Mouse (Mus musculus): ENCODE results near the gene 4930507D05Rik.

4930507D05Rik gene

GRCm38 (mm10) chr10:62449364-62450279 lies at the start of gene 4930507D05Rik, which contains the start of gene Supv3l1:
4930507D05Rik (plus strand) TSS chr10:62449489.
Supv3l1 (minus strand) TSS chr10:62449738.
- CTCF ChIA-PET, result interaction anchor here in 2 of 4 experiments (0.6 to 1.2 kb wide), 4 partner anchors 37 to 189 kb away, joined by 3 to 9 read pairs (median 6); partner anchors contain the start of gene Vps26a (in 1 of the 2)
- POLR2A ChIA-PET, result interaction anchor here in 3 of 4 experiments (0.6 to 9.3 kb wide), 52 partner anchors 9 to 531 kb away, joined by 3 to 169 read pairs (median 5); partner anchors contain the start of genes Vps26a (in 3 of the 3), Ccar1 (in 1 of the 3), Ddx50 (in 1 of the 3) and Hkdc1 (in 1 of the 3)

- CTCF ChIA-PET, result interaction anchor here in 3 of 4 experiments (0.6 to 2.0 kb wide), 3 partner anchors 140 to 269 kb away, joined by 3 to 5 read pairs (median 3); partner anchors contain the start of gene Neurog3 (in 1 of the 3)
- POLR2A ChIA-PET, result interaction anchor here in 2 of 4 experiments (0.5 to 1.1 kb wide), 3 partner anchors 25 to 85 kb away, joined by 3 read pairs; partner anchors contain the start of gene Supv3l1 (in 1 of the 2)
Measured at GRCm38 (mm10) chr10:62401641-62402111, 47.6 kb upstream of the 4930507D05Rik start.

GRCm38 (mm10) chr10:62404901-62405300 lies 44.4 kb upstream of the 4930507D05Rik start:
- CTCF ChIA-PET, result interaction anchor here in 2 of 4 experiments (1.2 to 1.7 kb wide), 2 partner anchors 24 to 144 kb away, joined by 3 to 6 read pairs; no protein-coding TSS in a partner anchor
- POLR2A ChIA-PET, result interaction anchor here in 3 of 4 experiments (0.6 to 2.1 kb wide), 9 partner anchors 21 to 598 kb away, joined by 3 to 6 read pairs (median 3); no protein-coding TSS in a partner anchor

- ChIA-PET CTCF (interaction anchor here (0.5 to 2.0 kb wide), 29 partner anchors 11 to 1584 kb away, joined by 3 to 17 read pairs (median 3); partner anchors contain the start of gene Hkdc1 (in 1 of the 4)), POLR2A (interaction anchor here in 2 of 4 experiments (0.6 to 1.5 kb wide), 3 partner anchors 18 to 128 kb away, joined by 3 to 4 read pairs (median 3); no protein-coding TSS in a partner anchor)
Measured at GRCm38 (mm10) chr10:62410943-62411342, 38.3 kb upstream of the 4930507D05Rik start.

GRCm38 (mm10) chr10:62411431-62412410 lies 37.6 kb upstream of the 4930507D05Rik start:
- CTCF ChIA-PET, result interaction anchor here in 3 of 4 experiments (0.6 to 2.0 kb wide), 16 partner anchors 13 to 251 kb away, joined by 3 to 17 read pairs (median 4); no protein-coding TSS in a partner anchor

GRCm38 (mm10) chr10:62412906-62413605 lies 36.2 kb upstream of the 4930507D05Rik start:
- CTCF ChIA-PET, result interaction anchor here (0.5 to 1.1 kb wide), 7 partner anchors 87 to 1017 kb away, joined by 3 to 9 read pairs (median 4); no protein-coding TSS in a partner anchor
- POLR2A ChIA-PET, result interaction anchor here in 2 of 4 experiments (0.6 to 1.5 kb wide), 5 partner anchors 14 to 1686 kb away, joined by 3 to 6 read pairs (median 3); partner anchors contain the start of genes 4930507D05Rik (in 1 of the 2) and Supv3l1 (in 1 of the 2)

More at GRCm38 (mm10) chr10:62411431-62412410, 37.6 kb upstream of the 4930507D05Rik start:
- POLR2A ChIA-PET, result interaction anchor here in 1 of 4 experiments (0.6 kb wide), 2 partner anchors 129 to 470 kb away, joined by 3 to 4 read pairs; no protein-coding TSS in a partner anchor

- CTCF ChIA-PET, result interaction anchor here in 2 of 4 experiments (0.6 to 1.1 kb wide), 2 partner anchors 136 to 152 kb away, joined by 3 to 4 read pairs; no protein-coding TSS in a partner anchor
- POLR2A ChIA-PET, result interaction anchor here in 2 of 4 experiments (0.7 to 1.5 kb wide), 3 partner anchors 23 to 155 kb away, joined by 3 to 6 read pairs (median 3); partner anchors contain the start of genes 4930507D05Rik (in 1 of the 2) and Supv3l1 (in 1 of the 2)
Measured at GRCm38 (mm10) chr10:62413606-62413982, 35.7 kb upstream of the 4930507D05Rik start.

GRCm38 (mm10) chr10:62418831-62419356 lies 30.4 kb upstream of the 4930507D05Rik start:
- ChIA-PET POLR2A (interaction anchor here in 2 of 4 experiments (1.0 to 3.6 kb wide), 3 partner anchors 10 to 31 kb away, joined by 3 to 20 read pairs (median 7); partner anchors contain the start of genes 4930507D05Rik (in 1 of the 2) and Supv3l1 (in 1 of the 2)), CTCF (no interaction called here)

- POLR2A ChIA-PET, result interaction anchor here in 2 of 4 experiments (0.9 to 2.2 kb wide), 3 partner anchors 9 to 102 kb away, joined by 3 to 7 read pairs (median 3); no protein-coding TSS in a partner anchor
- CTCF ChIA-PET, result no interaction called here
Measured at GRCm38 (mm10) chr10:62419422-62419821, 29.9 kb upstream of the 4930507D05Rik start.

- CTCF ChIA-PET, result no interaction called here
- POLR2A ChIA-PET, result interaction anchor here in 3 of 4 experiments (0.6 to 2.2 kb wide), 5 partner anchors 8 to 1038 kb away, joined by 3 to 7 read pairs (median 3); no protein-coding TSS in a partner anchor
Measured at GRCm38 (mm10) chr10:62420399-62420798, 28.9 kb upstream of the 4930507D05Rik start.

- POLR2A ChIA-PET, result interaction anchor here in 1 of 4 experiments (1.8 kb wide), 1 partner anchor 28 kb away, joined by 6 read pairs; the partner anchor contains the start of genes 4930507D05Rik and Supv3l1
- CTCF ChIA-PET, result interaction anchor here in 1 of 4 experiments (0.6 kb wide), 1 partner anchor 320 kb away, joined by 3 read pairs; no protein-coding TSS in a partner anchor
Measured at GRCm38 (mm10) chr10:62421127-62421526, 28.2 kb upstream of the 4930507D05Rik start.

- ChIA-PET CTCF (interaction anchor here in 3 of 4 experiments (0.6 to 1.6 kb wide), 6 partner anchors 12 to 228 kb away, joined by 3 to 4 read pairs (median 4); no protein-coding TSS in a partner anchor), POLR2A (interaction anchor here in 3 of 4 experiments (0.6 to 1.8 kb wide), 8 partner anchors 11 to 413 kb away, joined by 3 to 14 read pairs (median 4); partner anchors contain the start of genes 4930507D05Rik (in 1 of the 3) and Supv3l1 (in 1 of the 3))
Measured at GRCm38 (mm10) chr10:62422255-62422654, 27.0 kb upstream of the 4930507D05Rik start, which contains the start of gene Hkdc1. Hkdc1 (minus strand) TSS chr10:62422491.

GRCm38 (mm10) chr10:62425081-62425871 lies 24.0 kb upstream of the 4930507D05Rik start:
- ChIA-PET CTCF (interaction anchor here in 2 of 4 experiments (0.6 to 0.7 kb wide), 3 partner anchors 242 to 1664 kb away, joined by 3 to 4 read pairs (median 4); no protein-coding TSS in a partner anchor), POLR2A (no interaction called here)

GRCm38 (mm10) chr10:62430427-62430826 lies 18.9 kb upstream of the 4930507D05Rik start:
- POLR2A ChIA-PET, result interaction anchor here in 2 of 4 experiments (1.0 to 17.8 kb wide), 8 partner anchors 10 to 35 kb away, joined by 3 to 169 read pairs (median 6); partner anchors contain the start of genes 4930507D05Rik (in 2 of the 2) and Supv3l1 (in 2 of the 2)

More at GRCm38 (mm10) chr10:62430427-62430826, 18.9 kb upstream of the 4930507D05Rik start:
- CTCF ChIA-PET, result interaction anchor here in 1 of 4 experiments (0.5 kb wide), 1 partner anchor 52 kb away, joined by 3 read pairs; no protein-coding TSS in a partner anchor
